ENCODE assay signal across 8 mouse cellular contexts in the genomic region with DNA sequence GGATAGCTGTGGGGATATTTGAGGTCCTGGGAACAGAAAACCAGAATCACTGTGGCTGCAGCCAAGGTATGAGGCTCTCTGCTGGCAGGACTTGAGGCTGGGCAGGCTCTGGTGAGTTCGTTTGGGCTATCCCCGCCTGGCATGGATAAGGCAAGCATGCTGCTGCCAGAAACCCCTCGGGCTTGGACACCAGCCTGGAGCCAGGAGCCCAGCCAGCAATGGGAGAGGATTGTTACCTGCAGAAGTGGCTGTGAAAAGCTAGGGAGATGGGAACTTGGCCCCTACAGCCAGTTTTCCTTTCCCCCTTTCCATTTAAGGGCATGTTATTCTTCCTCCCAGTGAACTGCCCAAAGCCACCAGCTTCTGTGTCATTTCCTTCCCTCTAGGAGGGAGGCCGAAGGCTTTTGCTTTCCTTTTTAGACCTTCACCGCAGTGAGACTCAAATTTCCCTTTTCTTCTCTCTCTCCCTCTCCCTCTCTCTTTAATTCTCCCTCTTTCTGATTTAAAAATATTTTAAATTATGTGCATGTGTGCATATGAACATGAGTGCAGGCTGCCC. TPM values are rescaled to one million over a fixed set of nuclear protein-coding genes. Genes with fewer than 3 reads are reported as not detected.
DNase-seq lines count a peak whose midpoint lies in the region; ATAC-seq and TF ChIP-seq lines count a peak whose summit lies in the region.

No protein-coding gene starts in this region.

- H3K4me3 ChIP-seq in bone marrow macrophage, adult 2 months (ENCODE audit: insufficient read depth, low read length): peak overlapping the region; percentile 37
- no peak overlapping the region for H3K4me3 ChIP-seq in embryonic fibroblast, embryonic 13.5 days (ENCODE audit: insufficient read depth, low read length)
- no peak overlapping the region for H3K4me3 ChIP-seq in limb, embryonic 15.5 days
- H3K4me3 ChIP-seq in midbrain, embryonic 15.5 days: no peak overlapping the region

- no peaks in the 10 kb centered on the region for H3K9me3 ChIP-seq in limb, embryonic 15.5 days
- H3K9me3 ChIP-seq in midbrain, embryonic 15.5 days: no peaks in the 10 kb centered on the region

- ATAC-seq in limb, embryonic 15.5 days (ENCODE audit: insufficient number of reproducible peaks, low FRiP score, low TSS enrichment, low read depth): 0 out of 2 replicates have a peak, but pooled peaks have one; percentile 45
- no peak for ATAC-seq in midbrain, embryonic 15.5 days (replicated peaks)

- 31% methylated on average over 5 of the region's 5 CpGs for WGBS in limb, embryonic 15.5 days
- 63% methylated on average over 5 of the region's 5 CpGs for WGBS in midbrain, embryonic 15.5 days

- no peak for TF ChIP-seq CTCF in bone marrow macrophage, adult 2 months (IDR thresholded peaks at IDR 0.05; ENCODE audit: low read depth, low read length)
- TF ChIP-seq CTCF in embryonic fibroblast, embryonic 13.5 days (IDR thresholded peaks at IDR 0.05; ENCODE audit: borderline replicate concordance, insufficient read depth, low read length): no peak

- peak overlapping the region; percentile 28 for H3K4me2 ChIP-seq in limb, embryonic 15.5 days
- no peak overlapping the region for H3K4me2 ChIP-seq in midbrain, embryonic 15.5 days

- no peak overlapping the region for H3K9ac ChIP-seq in limb, embryonic 15.5 days
- no peak overlapping the region for H3K9ac ChIP-seq in midbrain, embryonic 15.5 days

- no peaks in the 10 kb centered on the region for H3K27me3 ChIP-seq in limb, embryonic 15.5 days
- no peaks in the 10 kb centered on the region for H3K27me3 ChIP-seq in midbrain, embryonic 15.5 days (replicated peaks)

- H3K4me1 ChIP-seq in bone marrow macrophage, adult 2 months (ENCODE audit: control insufficient read depth, insufficient read depth, low read length): peaks cover 8% of the 10 kb centered on the region
- H3K4me1 ChIP-seq in embryonic fibroblast, embryonic 13.5 days (ENCODE audit: control insufficient read depth, insufficient read depth, low read length): no peaks in the 10 kb centered on the region; the same call in 1 of the 2 replicates
- H3K4me1 ChIP-seq in limb, embryonic 15.5 days: peaks cover 13% of the 10 kb centered on the region
- 0 out of 2 replicates have a peak, but pooled peaks cover 3% of the 10 kb centered on the region for H3K4me1 ChIP-seq in midbrain, embryonic 15.5 days

- peak; percentile 55 for DNase-seq in kidney, adult 9 months
- no peak for DNase-seq in kidney, adult 8-10 months
- DNase-seq in urinary bladder, adult 18-20 months (ENCODE audit: low spot score in 2 of 2): no peak
- DNase-seq in B cell, adult 2 months: no peak

- H3K27ac ChIP-seq in bone marrow macrophage, adult 2 months (ENCODE audit: insufficient read depth, low read depth, low read length): peak overlapping the region; percentile 51
- H3K27ac ChIP-seq in embryonic fibroblast, embryonic 13.5 days (ENCODE audit: insufficient read depth, low read length): peak overlapping the region; percentile 75
- H3K27ac ChIP-seq in limb, embryonic 15.5 days: peak overlapping the region; percentile 68
- H3K27ac ChIP-seq in midbrain, embryonic 15.5 days: no peak overlapping the region

- TF ChIP-seq POLR2A in bone marrow macrophage, adult 2 months (IDR thresholded peaks at IDR 0.05; ENCODE audit: borderline replicate concordance, low read depth, low read length): no peak
- TF ChIP-seq POLR2A in embryonic fibroblast, embryonic 13.5 days (IDR thresholded peaks at IDR 0.05; ENCODE audit: low read depth, low read length): no peak

- no peaks in the 10 kb centered on the region for H3K36me3 ChIP-seq in limb, embryonic 15.5 days
- H3K36me3 ChIP-seq in midbrain, embryonic 15.5 days (replicated peaks): no peaks in the 10 kb centered on the region

RNA-seq across cellular contexts. Expression of gene Pllp, which starts 15.2 kb away (rescaled TPM):
- polyA plus RNA-seq in bone marrow macrophage, adult 2 months (2012; ENCODE audit: insufficient read depth, insufficient read length, missing spikeins): not detected in 2 replicates
- 0.60 TPM in 1 of 2 replicates, not detected in the other for polyA plus RNA-seq in embryonic fibroblast, embryonic 13.5 days (2011; ENCODE audit: insufficient read length, low read depth, missing spikeins)
- 17.3 and 18.9 TPM in 2 replicates for polyA plus RNA-seq in limb, embryonic 15.5 days (2015; fragmentation: Nextera tagmentation; extraction: Ambion mirVana)
- polyA plus RNA-seq in midbrain, embryonic 15.5 days (2015; fragmentation: Nextera tagmentation; extraction: Ambion mirVana): 1.5 and 1.6 TPM in 2 replicates

RNA-seq across cellular contexts. Expression of gene Ccl22, which starts 34.2 kb away (rescaled TPM):
- polyA plus RNA-seq in bone marrow macrophage, adult 2 months (2012; ENCODE audit: insufficient read depth, insufficient read length, missing spikeins): 0.36 and 0.50 TPM in 2 replicates
- polyA plus RNA-seq in embryonic fibroblast, embryonic 13.5 days (2011; ENCODE audit: insufficient read length, low read depth, missing spikeins): not detected in 2 replicates
- not detected in 2 replicates for polyA plus RNA-seq in limb, embryonic 15.5 days (2015; fragmentation: Nextera tagmentation; extraction: Ambion mirVana)
- 0.14 TPM in 1 of 2 replicates, not detected in the other for polyA plus RNA-seq in midbrain, embryonic 15.5 days (2015; fragmentation: Nextera tagmentation; extraction: Ambion mirVana)

RNA-seq across cellular contexts. Expression of gene Arl2bp, which starts 44.8 kb away (rescaled TPM):
- polyA plus RNA-seq in bone marrow macrophage, adult 2 months (2012; ENCODE audit: insufficient read depth, insufficient read length, missing spikeins): 25.3 and 32.4 TPM in 2 replicates
- 89.0 and 100 TPM in 2 replicates for polyA plus RNA-seq in embryonic fibroblast, embryonic 13.5 days (2011; ENCODE audit: insufficient read length, low read depth, missing spikeins)
- polyA plus RNA-seq in limb, embryonic 15.5 days (2015; fragmentation: Nextera tagmentation; extraction: Ambion mirVana): 99.7 and 106 TPM in 2 replicates
- 190 and 202 TPM in 2 replicates for polyA plus RNA-seq in midbrain, embryonic 15.5 days (2015; fragmentation: Nextera tagmentation; extraction: Ambion mirVana)
